Comparison of ENCODE assay signal across 11 mouse cellular contexts in genomic region chr8:87783198-87783597, GRCm38 (mm10).
DNase-seq lines count a peak whose midpoint lies in the region; ATAC-seq and TF ChIP-seq lines count a peak whose summit lies in the region.
"Had no signal": no experiment of that assay in that cellular context is flagged by ENCODE, and none has a peak within 500 bp of the region (broad histone marks: within the 10 kb centered on the region; RNA-seq: fewer than 3 reads in every experiment).

No protein-coding gene starts in this region.

- intact Hi-C loops in heart, postnatal 25 days (cut with DNase I) = no loop called here

- no peak for TF ChIP-seq CTCF in lung, embryonic 14.5 days (IDR thresholded peaks at IDR 0.05; ENCODE audit: low read depth)

- H3K36me3 ChIP-seq in forebrain, embryonic 10.5 days (replicated peaks) = peaks cover 53% of the 10 kb centered on the region
- peaks cover 41% of the 10 kb centered on the region for H3K36me3 ChIP-seq in forebrain, embryonic 14.5 days (ENCODE audit: control insufficient read depth, insufficient read depth, low read length)
- peaks cover 36% of the 10 kb centered on the region for H3K36me3 ChIP-seq in lung, embryonic 14.5 days (ENCODE audit: insufficient read depth)
- H3K36me3 ChIP-seq: liver, embryonic 13.5 days had no signal

- 76% methylated on average over 15 of the region's 15 CpGs for WGBS in forebrain, embryonic 10.5 days
- 72% methylated on average over 15 of the region's 15 CpGs for WGBS in forebrain, embryonic 14.5 days
- WGBS in lung, embryonic 14.5 days = 56% methylated on average over 15 of the region's 15 CpGs

- no peak overlapping the region for H3K9ac ChIP-seq in forebrain, embryonic 14.5 days (ENCODE audit: low read length)
- no peak overlapping the region for H3K9ac ChIP-seq in lung, embryonic 14.5 days
- H3K9ac ChIP-seq: liver, embryonic 13.5 days; stomach, embryonic 15.5 days had no signal

- no peak for DNase-seq in forebrain, embryonic 10.5 days (ENCODE audit: extremely low spot score, low spot score)
- DNase-seq in forebrain, embryonic 14.5 days (ENCODE audit: low spot score) = no peak
- DNase-seq in lung, embryonic 14.5 days = peak; percentile 47
- DNase-seq in lung, postnatal 36 days = no peak
- DNase-seq in WW6 (ENCODE audit: low read depth, low spot score) = peak; percentile 7
- DNase-seq in heart, postnatal 25 days (ENCODE audit: low spot score) = peak; percentile 21
- DNase-seq in right cerebral cortex, postnatal 36 days (ENCODE audit: low spot score in 2 of 2) = no peak
- no peak for DNase-seq in layer of hippocampus, adult 9-11 months
- DNase-seq: liver, embryonic 13.5 days had no signal

- no peak overlapping the region for H3K4me3 ChIP-seq in forebrain, embryonic 10.5 days
- H3K4me3 ChIP-seq in forebrain, embryonic 14.5 days (ENCODE audit: low read depth, low read length) = no peak overlapping the region
- H3K4me3 ChIP-seq in lung, embryonic 14.5 days (ENCODE audit: low read depth, low read length) = no peak overlapping the region
- H3K4me3 ChIP-seq: liver, embryonic 13.5 days; stomach, embryonic 15.5 days had no signal

- no peaks in the 10 kb centered on the region for H3K27me3 ChIP-seq in forebrain, embryonic 10.5 days (ENCODE audit: poor library complexity, severe bottlenecking)
- H3K27me3 ChIP-seq in forebrain, embryonic 14.5 days (replicated peaks; ENCODE audit: control insufficient read depth, insufficient read depth, low read length) = no peaks in the 10 kb centered on the region
- no peaks in the 10 kb centered on the region for H3K27me3 ChIP-seq in lung, embryonic 14.5 days (ENCODE audit: insufficient read depth, low read length)
- H3K27me3 ChIP-seq: liver, embryonic 13.5 days; stomach, embryonic 15.5 days had no signal

- no peaks in the 10 kb centered on the region for H3K9me3 ChIP-seq in forebrain, embryonic 10.5 days
- no peaks in the 10 kb centered on the region for H3K9me3 ChIP-seq in forebrain, embryonic 14.5 days (replicated peaks; ENCODE audit: control insufficient read depth, low read length)
- no peaks in the 10 kb centered on the region for H3K9me3 ChIP-seq in lung, embryonic 14.5 days (ENCODE audit: low read depth, low read length)
- H3K9me3 ChIP-seq: liver, embryonic 13.5 days; stomach, embryonic 15.5 days had no signal

- H3K4me1 ChIP-seq in forebrain, embryonic 10.5 days = peaks cover 75% of the 10 kb centered on the region
- peaks cover 26% of the 10 kb centered on the region for H3K4me1 ChIP-seq in forebrain, embryonic 14.5 days (ENCODE audit: control insufficient read depth, insufficient read depth, low read length)
- H3K4me1 ChIP-seq in lung, embryonic 14.5 days (ENCODE audit: insufficient read depth) = no peaks in the 10 kb centered on the region
- H3K4me1 ChIP-seq: liver, embryonic 13.5 days had no signal

- H3K4me2 ChIP-seq in forebrain, embryonic 14.5 days (ENCODE audit: low read length) = no peak overlapping the region
- no peak overlapping the region for H3K4me2 ChIP-seq in lung, embryonic 14.5 days
- H3K4me2 ChIP-seq: liver, embryonic 13.5 days; stomach, embryonic 15.5 days had no signal

- peak overlapping the region; percentile 91 for H3K27ac ChIP-seq in forebrain, embryonic 10.5 days
- H3K27ac ChIP-seq in forebrain, embryonic 14.5 days (ENCODE audit: low read depth, low read length) = no peak overlapping the region
- no peak overlapping the region for H3K27ac ChIP-seq in lung, embryonic 14.5 days (ENCODE audit: low read depth)
- H3K27ac ChIP-seq: liver, embryonic 13.5 days; stomach, embryonic 15.5 days had no signal

- ATAC-seq in forebrain, embryonic 14.5 days = no peak
- ATAC-seq in lung, embryonic 14.5 days (ENCODE audit: insufficient read depth) = peak; percentile 55; the same call in 1 of the 2 replicates
- ATAC-seq: activated CD4-positive, CD25-positive, alpha-beta regulatory T cell, adult 4 months had no signal

Comparison
In these comparisons a context has a peak if more than half of its experiments do, and no peak if none do; other contexts are left out.
1. DNase-seq: peak in lung, embryonic 14.5 days (single experiment), WW6 (single experiment) and heart, postnatal 25 days (single experiment); none in forebrain, embryonic 10.5 days (single experiment), forebrain, embryonic 14.5 days (single experiment), lung, postnatal 36 days (single experiment), right cerebral cortex, postnatal 36 days (0 of 2) and layer of hippocampus, adult 9-11 months (single experiment).